Mouse (Mus musculus) hindbrain, embryonic 14.5 days (tissue): ENCODE results near the gene Aif1l. TPM values are rescaled to one million over a fixed set of nuclear protein-coding genes. Genes with fewer than 3 reads are reported as not detected.

Experiments used
- ATAC-seq: fragments of 200-750 bp; cut with Nextera tagmentation; 2 replicates; pipeline ENCODE4 v1.8.0; 2017; ENCODE audit warnings: moderate number of reproducible peaks, mild to moderate bottlenecking, moderate TSS enrichment, moderate library complexity; ENCODE audit not compliant: low FRiP score
- DNase-seq: peaks from one replicate; pipeline ENCODE4 v3.0.0-alpha.2; 2015; ENCODE audit warnings: low spot score
- H3K27ac ChIP-seq: fragments of 300-500 bp; sonication (generic); 2 replicates; pipeline ENCODE4 v1.5.1; 2014; ENCODE audit warnings: mild to moderate bottlenecking, moderate library complexity
- H3K27me3 ChIP-seq: fragments of 300-500 bp; sonication (generic); 2 replicates; pipeline ENCODE4 v1.6.1; 2014; ENCODE audit warnings: mild to moderate bottlenecking, low read length, mixed read lengths; ENCODE audit not compliant: control insufficient read depth, insufficient read depth
- H3K36me3 ChIP-seq: fragments of 300-500 bp; sonication (generic); replicated peaks from 2 replicates; pipeline ENCODE4 v1.6.1; 2014; ENCODE audit not compliant: control insufficient read depth, insufficient read depth
- H3K4me1 ChIP-seq: fragments of 300-500 bp; sonication (generic); replicated peaks from 2 replicates; pipeline ENCODE4 v1.6.1; 2014; ENCODE audit warnings: antibody characterized with exemption, low read length, mixed read lengths; ENCODE audit not compliant: control insufficient read depth, insufficient read depth
- H3K4me2 ChIP-seq: fragments of 300-500 bp; sonication (generic); replicated peaks from 2 replicates; pipeline ENCODE4 v1.6.1; 2014; ENCODE audit warnings: mild to moderate bottlenecking, moderate library complexity
- H3K4me3 ChIP-seq: fragments of 300-500 bp; sonication (generic); replicated peaks from 2 replicates; pipeline ENCODE4 v1.5.1; 2014; ENCODE audit warnings: mild to moderate bottlenecking, low read length
- H3K9ac ChIP-seq: fragments of 300-500 bp; sonication (generic); 2 replicates; pipeline ENCODE4 v1.6.1; 2014
- H3K9me3 ChIP-seq: fragments of 300-500 bp; sonication (generic); 2 replicates; pipeline ENCODE4 v1.6.1; 2016; ENCODE audit warnings: low read length; ENCODE audit not compliant: control insufficient read depth
- WGBS: fragments of 180-500 bp; shearing (Covaris S2); extraction: QIAGEN DNeasy Blood & Tissue Kit; methylation state at CpG from one replicate; pipeline ENCODE4 v1.1.7; 2014; 5-methylcytosine and 5-hydroxymethylcytosine counted together
- polyA plus RNA-seq: library from polyadenylated mRNA; unstranded; fragments of >200 nt; fragmentation: Nextera tagmentation; extraction: Ambion mirVana; gene quantifications from 2 replicates; pipeline ENCODE4 v1.2.1, GENCODE M21; 2014

Aif1l gene
- polyA plus RNA-seq, 1 experiment from 2014 or later: 22.8 TPM

DNA sequence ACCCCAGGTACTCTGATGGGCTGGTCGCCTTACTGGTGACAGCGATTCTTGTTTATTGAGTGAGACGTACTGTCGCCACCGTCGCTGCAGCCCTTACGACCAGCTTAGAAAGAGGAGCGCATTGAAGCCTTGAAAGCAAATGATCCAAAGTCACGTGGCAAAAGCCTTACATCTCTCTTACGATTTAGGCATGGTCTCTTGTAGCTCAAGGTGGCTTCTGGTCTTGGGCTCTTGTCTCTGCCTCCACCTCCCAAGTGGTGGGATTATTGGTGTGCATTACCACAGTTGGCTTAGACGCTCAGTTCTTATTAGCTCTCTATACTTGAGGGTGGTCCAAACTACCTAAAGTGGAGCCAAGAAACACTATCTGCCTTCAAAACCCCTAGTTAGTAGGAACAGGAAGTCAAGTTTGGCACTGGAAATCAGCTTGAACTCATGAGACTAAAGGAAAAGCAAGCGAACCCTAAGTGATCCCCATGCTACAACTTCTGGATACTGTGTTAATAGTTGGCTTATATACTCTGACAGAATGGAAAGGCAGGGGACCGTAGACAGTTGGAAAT lies 25.0 kb downstream of the Aif1l start:
- DNase-seq (no peak), ATAC-seq (no peak)
- WGBS: 9% methylated on average over 13 of the region's 13 CpGs

DNA sequence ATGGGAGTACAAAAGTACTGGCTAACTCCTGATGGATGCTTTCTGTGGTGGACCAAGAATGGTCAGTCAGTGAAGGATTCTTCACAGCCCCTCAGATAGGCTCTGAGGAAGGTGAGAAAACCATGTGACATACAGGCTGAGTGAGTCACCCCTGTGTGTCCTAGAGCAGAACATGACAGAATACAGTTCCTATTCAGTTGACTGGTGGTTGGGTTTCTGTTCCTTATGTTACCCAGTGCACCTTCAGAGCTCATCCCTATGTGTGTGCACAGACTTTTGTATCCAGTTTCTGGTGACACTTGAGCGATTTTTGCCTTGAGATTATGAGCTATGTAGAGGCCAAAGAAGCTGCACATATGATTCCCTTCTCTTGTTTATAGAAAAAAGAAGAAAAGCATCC lies 37.8 kb downstream of the Aif1l start:
- DNase-seq (no peak), ATAC-seq (no peak)
- Histone ChIP-seq H3K4me2 (no peak overlapping the region), H3K9ac (no peak overlapping the region), H3K27ac (no peak overlapping the region), H3K27me3 (no peaks in the 10 kb centered on the region), H3K4me1 (no peaks in the 10 kb centered on the region), H3K9me3 (no peaks in the 10 kb centered on the region), H3K4me3 (no peak overlapping the region), H3K36me3 (peaks cover 99% of the 10 kb centered on the region)
- WGBS: 92% methylated on average over 1 of the region's 1 CpGs

More for the DNA sequence above, 25.0 kb downstream of the Aif1l start:
- Histone ChIP-seq H3K27me3 (no peaks in the 10 kb centered on the region), H3K4me1 (peaks cover 12% of the 10 kb centered on the region), H3K9me3 (no peaks in the 10 kb centered on the region), H3K4me3 (peak overlapping the region; percentile 85), H3K36me3 (peaks cover 48% of the 10 kb centered on the region), H3K9ac (peak overlapping the region; percentile 92), H3K4me2 (peak overlapping the region; percentile 91), H3K27ac (peak overlapping the region; percentile 74)

DNA sequence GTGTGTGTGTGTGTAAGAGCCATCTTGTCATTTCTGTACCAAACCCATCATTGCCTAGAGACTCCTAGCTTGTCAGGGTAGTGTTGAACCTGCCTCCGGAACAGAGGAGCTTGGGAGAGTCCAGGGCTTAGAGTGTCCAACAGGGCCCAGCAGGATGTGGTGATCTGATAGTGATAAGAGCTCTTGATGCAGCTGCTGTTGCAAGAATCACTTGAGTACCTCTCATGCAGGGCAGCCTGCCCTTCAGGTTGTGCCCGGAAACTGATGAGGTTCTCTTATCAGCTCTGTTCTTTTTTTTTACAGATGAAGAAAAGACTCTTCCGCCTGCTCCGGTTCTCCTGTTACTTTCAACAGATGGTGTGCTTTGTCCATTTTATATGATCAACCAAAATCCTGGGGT lies 41.0 kb downstream of the Aif1l start:
- H3K4me2 ChIP-seq: no peak overlapping the region
- no peaks in the 10 kb centered on the region for H3K9me3 ChIP-seq
- 97% methylated on average over 4 of the region's 4 CpGs for WGBS
- no peaks in the 10 kb centered on the region for H3K27me3 ChIP-seq
- no peaks in the 10 kb centered on the region for H3K4me1 ChIP-seq
- peaks cover 98% of the 10 kb centered on the region for H3K36me3 ChIP-seq
- ATAC-seq (no peak), DNase-seq (no peak)
- H3K9ac ChIP-seq: no peak overlapping the region
- H3K27ac ChIP-seq: no peak overlapping the region
- no peak overlapping the region for H3K4me3 ChIP-seq

DNA sequence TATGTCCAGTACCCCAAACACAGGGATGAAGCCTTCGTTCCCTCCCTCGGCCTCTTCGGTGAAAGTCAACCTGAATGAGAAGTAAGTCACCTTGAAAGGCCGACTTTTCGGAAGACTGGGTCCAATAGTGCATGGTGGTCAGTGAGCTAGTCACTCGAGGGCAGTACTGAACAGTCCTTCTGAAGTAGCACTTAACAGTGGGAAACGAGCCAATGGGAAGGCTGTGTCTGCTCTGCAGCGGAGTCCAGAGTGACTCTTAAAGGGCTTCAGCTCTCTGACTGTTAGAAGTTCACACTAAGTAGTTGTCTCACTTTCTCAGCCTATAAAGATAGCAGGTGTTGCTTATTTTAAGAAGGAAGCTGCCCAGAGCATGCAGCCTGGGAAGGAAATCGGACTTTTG lies 45.0 kb downstream of the Aif1l start:
- 94% methylated on average over 9 of the region's 9 CpGs for WGBS
- H3K9ac ChIP-seq: no peak overlapping the region
- no peaks in the 10 kb centered on the region for H3K27me3 ChIP-seq
- ATAC-seq (no peak), DNase-seq (no peak)
- H3K9me3 ChIP-seq: no peaks in the 10 kb centered on the region
- H3K4me2 ChIP-seq: no peak overlapping the region
- peaks cover 98% of the 10 kb centered on the region for H3K36me3 ChIP-seq
- H3K4me1 ChIP-seq: no peaks in the 10 kb centered on the region
- H3K27ac ChIP-seq: no peak overlapping the region
- H3K4me3 ChIP-seq: no peak overlapping the region

DNA sequence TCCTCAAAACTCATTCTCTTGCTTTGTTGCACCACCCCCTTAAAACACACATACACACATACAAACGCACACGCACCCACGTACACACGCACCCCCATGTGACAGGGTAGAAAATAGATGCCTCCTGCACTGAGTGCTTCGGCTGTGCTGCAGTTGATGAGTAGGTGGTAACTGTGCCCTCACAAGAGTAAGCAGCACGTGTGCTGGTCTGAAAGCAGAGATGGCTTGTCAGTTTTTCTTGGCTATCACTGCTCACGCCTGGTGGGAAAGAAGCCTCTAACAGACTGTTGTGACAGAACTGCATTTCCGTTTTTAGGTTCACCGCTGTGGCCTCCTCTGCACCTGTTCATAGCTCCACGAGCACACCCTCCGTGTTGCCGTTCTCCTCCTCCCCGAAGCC lies 46.1 kb downstream of the Aif1l start:
- DNase-seq: no peak
- Histone ChIP-seq H3K4me3 (no peak overlapping the region), H3K36me3 (peaks cover 99% of the 10 kb centered on the region), H3K9me3 (no peaks in the 10 kb centered on the region), H3K27ac (no peak overlapping the region), H3K4me1 (no peaks in the 10 kb centered on the region), H3K4me2 (no peak overlapping the region), H3K9ac (no peak overlapping the region), H3K27me3 (no peaks in the 10 kb centered on the region)
- no peak for ATAC-seq
- 97% methylated on average over 13 of the region's 13 CpGs for WGBS

DNA sequence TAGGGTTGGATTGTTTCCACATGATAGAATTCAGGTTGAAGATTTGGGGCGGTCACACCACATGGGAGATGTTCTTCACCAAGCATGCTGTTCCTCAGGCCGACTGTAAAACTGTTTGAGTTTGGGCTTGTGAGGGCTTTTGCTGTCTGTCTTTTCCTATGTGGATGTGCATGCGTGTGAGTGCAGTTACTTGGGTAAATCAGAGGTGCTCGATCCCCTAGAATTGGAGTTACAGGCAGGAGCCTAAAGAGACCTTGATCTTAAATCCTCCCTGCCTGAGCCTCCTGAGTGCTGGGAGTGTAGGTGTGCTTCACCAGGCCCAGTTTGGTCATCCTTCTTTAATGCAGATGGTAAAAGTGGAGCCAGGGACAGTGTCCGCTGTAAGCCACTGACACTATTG lies 47.6 kb downstream of the Aif1l start:
- Histone ChIP-seq H3K27me3 (no peaks in the 10 kb centered on the region), H3K9ac (no peak overlapping the region), H3K4me2 (no peak overlapping the region), H3K4me1 (no peaks in the 10 kb centered on the region), H3K9me3 (no peaks in the 10 kb centered on the region), H3K36me3 (peaks cover 93% of the 10 kb centered on the region), H3K27ac (no peak overlapping the region), H3K4me3 (no peak overlapping the region)
- DNase-seq: no peak
- 94% methylated on average over 5 of the region's 5 CpGs for WGBS
- ATAC-seq: no peak

DNA sequence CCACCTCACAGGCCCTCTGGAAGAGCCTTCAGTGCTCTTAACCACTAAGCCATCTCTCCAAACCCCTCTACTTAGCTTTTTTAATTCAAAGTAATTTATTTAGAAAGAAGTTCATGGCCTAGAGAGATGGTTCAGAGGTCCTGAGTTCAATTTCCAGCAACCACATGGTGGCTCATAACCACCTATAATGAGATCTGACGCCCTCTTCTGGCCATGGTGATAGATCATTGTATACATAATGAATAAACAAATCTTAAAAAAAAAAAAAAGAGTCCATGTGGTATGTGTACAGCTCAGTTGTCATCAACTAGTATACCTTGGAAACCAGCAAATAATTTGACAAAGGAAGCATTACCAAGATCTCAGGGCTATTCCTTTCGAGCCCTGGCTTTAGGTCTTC lies 48.5 kb downstream of the Aif1l start:
- DNase-seq: no peak
- peaks cover 93% of the 10 kb centered on the region for H3K36me3 ChIP-seq
- H3K9ac ChIP-seq: no peak overlapping the region
- no peaks in the 10 kb centered on the region for H3K9me3 ChIP-seq
- no peak overlapping the region for H3K4me2 ChIP-seq
- H3K4me1 ChIP-seq: no peaks in the 10 kb centered on the region
- H3K4me3 ChIP-seq: no peak overlapping the region
- 69% methylated on average over 2 of the region's 2 CpGs for WGBS
- no peak for ATAC-seq
- no peaks in the 10 kb centered on the region for H3K27me3 ChIP-seq
- H3K27ac ChIP-seq: no peak overlapping the region

DNA sequence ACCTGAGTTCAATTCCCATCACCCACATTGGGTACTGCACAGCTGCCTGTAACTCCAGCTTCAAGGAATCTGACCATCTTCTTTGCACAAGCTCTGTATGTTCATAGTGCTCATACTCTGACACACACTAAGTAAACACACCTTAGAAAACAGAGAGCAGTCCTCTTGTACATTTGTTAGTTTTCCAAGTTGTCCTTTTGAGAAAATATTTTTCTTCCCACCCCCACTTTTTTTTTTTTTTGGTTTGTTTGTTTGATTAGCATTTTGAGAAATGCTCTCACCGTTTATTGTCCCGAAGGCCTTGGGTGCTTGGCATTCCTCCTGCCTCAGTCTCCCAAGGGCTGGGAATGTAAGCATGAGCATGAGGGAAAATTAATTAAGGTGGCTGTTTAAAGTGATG lies 58.4 kb downstream of the Aif1l start:
- no peak overlapping the region for H3K4me3 ChIP-seq
- no peaks in the 10 kb centered on the region for H3K9me3 ChIP-seq
- H3K27ac ChIP-seq: no peak overlapping the region
- H3K4me2 ChIP-seq: no peak overlapping the region
- ATAC-seq (no peak), DNase-seq (no peak)
- peaks cover 95% of the 10 kb centered on the region for H3K36me3 ChIP-seq
- no peaks in the 10 kb centered on the region for H3K27me3 ChIP-seq
- no peak overlapping the region for H3K9ac ChIP-seq
- WGBS: 80% methylated on average over 2 of the region's 2 CpGs
- H3K4me1 ChIP-seq: no peaks in the 10 kb centered on the region

DNA sequence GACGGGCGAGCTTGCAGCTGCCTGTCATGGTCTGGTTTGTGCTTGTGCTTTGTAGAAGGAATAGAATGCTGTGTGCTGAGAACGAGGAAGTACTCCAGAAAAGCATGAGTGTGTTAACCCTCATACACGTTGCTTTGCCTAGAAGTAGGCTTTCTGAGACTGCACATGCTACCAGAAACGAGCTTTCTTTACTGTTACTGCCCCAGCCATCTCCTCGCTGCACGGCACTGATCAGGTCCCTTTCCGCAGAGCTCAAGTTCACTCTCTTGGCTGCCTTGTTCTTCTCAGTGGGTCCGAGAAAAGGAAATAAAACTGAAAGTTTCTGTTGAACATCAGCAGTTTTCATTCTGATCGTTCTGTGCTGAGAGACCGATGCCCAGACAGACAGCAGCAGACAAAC lies 58.8 kb downstream of the Aif1l start:
- DNase-seq (no peak), ATAC-seq (no peak)
- Histone ChIP-seq H3K4me3 (no peak overlapping the region), H3K36me3 (peaks cover 95% of the 10 kb centered on the region), H3K4me2 (no peak overlapping the region), H3K27me3 (no peaks in the 10 kb centered on the region), H3K9me3 (no peaks in the 10 kb centered on the region), H3K9ac (no peak overlapping the region), H3K4me1 (no peaks in the 10 kb centered on the region), H3K27ac (no peak overlapping the region)
- 90% methylated on average over 11 of the region's 11 CpGs for WGBS

DNA sequence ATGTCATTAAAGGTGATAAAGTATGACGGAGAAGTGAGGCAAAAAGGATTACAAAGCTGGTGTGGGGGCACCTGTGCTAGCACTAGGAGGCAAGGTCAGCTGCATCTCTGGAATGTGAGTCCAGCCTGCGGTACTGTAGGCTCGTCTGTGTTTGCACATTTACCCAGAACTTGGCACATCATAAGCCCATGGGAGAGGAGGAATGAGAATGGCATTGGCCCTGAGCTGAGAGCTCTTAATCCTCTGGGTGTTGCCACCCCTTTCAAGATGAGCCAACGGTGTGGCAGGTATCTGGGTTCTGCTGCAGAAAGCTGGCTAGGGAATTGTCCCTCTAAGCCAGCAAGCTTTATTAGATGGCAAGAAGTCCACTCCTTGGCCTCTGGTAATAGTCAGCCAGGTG lies 69.8 kb downstream of the Aif1l start:
- no peak overlapping the region for H3K27ac ChIP-seq
- DNase-seq (no peak), ATAC-seq (no peak)
- no peaks in the 10 kb centered on the region for H3K4me1 ChIP-seq
- peaks cover 93% of the 10 kb centered on the region for H3K36me3 ChIP-seq
- 90% methylated on average over 4 of the region's 4 CpGs for WGBS
- no peaks in the 10 kb centered on the region for H3K9me3 ChIP-seq
- H3K4me2 ChIP-seq: no peak overlapping the region
- H3K27me3 ChIP-seq: no peaks in the 10 kb centered on the region
- no peak overlapping the region for H3K4me3 ChIP-seq
- no peak overlapping the region for H3K9ac ChIP-seq
